Mouse (Mus musculus): ENCODE measurements at regions not wholly inside any gene's neighbourhood (a gene's known extent, or its start where the extent isn't known, plus 50 kb on each side); places are given as distances from the start of the nearest gene placed in this dataset.

- no peak for TF ChIP-seq POLR2A (IDR thresholded peaks at IDR 0.05; ENCODE audit: control insufficient read depth, low read depth, low read length)
- TF ChIP-seq CTCF (IDR thresholded peaks at IDR 0.05; ENCODE audit: control insufficient read depth, insufficient read depth, insufficient replicate concordance, low read depth, low read length) = no peak
These were observed 98.8 kb downstream of the Gxylt1 start for GRCm38 (mm10) chr15:93176221-93176620.
